Mouse (Mus musculus): ENCODE measurements around the gene Pgrmc2. TPM values are rescaled to one million over a fixed set of nuclear protein-coding genes. Genes with fewer than 3 reads are reported as not detected.

Gene Pgrmc2
- total RNA-seq, 2 experiments from 2014 or later = 13.2 to 15.0 TPM

GRCm38 (mm10) chr3:41078673-41079072 is 4.2 kb downstream of the Pgrmc2 start:
- ATAC-seq (replicated peaks; ENCODE audit: low FRiP score, poor library complexity, severe bottlenecking) = no peak

GRCm38 (mm10) chr3:41075376-41075775 is 7.5 kb downstream of the Pgrmc2 start:
- ATAC-seq (replicated peaks; ENCODE audit: low FRiP score, poor library complexity, severe bottlenecking) = no peak

- no peak for ATAC-seq (replicated peaks; ENCODE audit: low FRiP score, poor library complexity, severe bottlenecking)
Observed at GRCm38 (mm10) chr3:41070519-41070918, 12.3 kb downstream of the Pgrmc2 start.

GRCm38 (mm10) chr3:41065320-41065719 is 17.5 kb downstream of the Pgrmc2 start:
- no peak for ATAC-seq (replicated peaks; ENCODE audit: low FRiP score, poor library complexity, severe bottlenecking)

GRCm38 (mm10) chr3:41062758-41063157 is 20.1 kb downstream of the Pgrmc2 start:
- ATAC-seq (replicated peaks; ENCODE audit: low FRiP score, poor library complexity, severe bottlenecking) = 0 out of 2 replicates have a peak, but pooled peaks have one; percentile 23

- no peak for ATAC-seq (replicated peaks; ENCODE audit: low FRiP score, poor library complexity, severe bottlenecking)
Observed at GRCm38 (mm10) chr3:41061831-41062565, 20.8 kb downstream of the Pgrmc2 start.

GRCm38 (mm10) chr3:41059249-41059648 is 23.6 kb downstream of the Pgrmc2 start:
- ATAC-seq (replicated peaks; ENCODE audit: low FRiP score, poor library complexity, severe bottlenecking) = no peak

- no peak for ATAC-seq (replicated peaks; ENCODE audit: low FRiP score, poor library complexity, severe bottlenecking)
Observed at GRCm38 (mm10) chr3:41058395-41058794, 24.5 kb downstream of the Pgrmc2 start.

GRCm38 (mm10) chr3:41053334-41053733 is 29.5 kb downstream of the Pgrmc2 start:
- ATAC-seq (replicated peaks; ENCODE audit: low FRiP score, poor library complexity, severe bottlenecking) = no peak

GRCm38 (mm10) chr3:41047838-41048237 is 35.0 kb downstream of the Pgrmc2 start:
- no peak for ATAC-seq (replicated peaks; ENCODE audit: low FRiP score, poor library complexity, severe bottlenecking)

- no peak for ATAC-seq (replicated peaks; ENCODE audit: low FRiP score, poor library complexity, severe bottlenecking)
Observed at GRCm38 (mm10) chr3:41043756-41044354, 39.0 kb downstream of the Pgrmc2 start.

- 0 out of 2 replicates have a peak, but pooled peaks have one; percentile 42 for ATAC-seq (replicated peaks; ENCODE audit: low FRiP score, poor library complexity, severe bottlenecking)
Observed at GRCm38 (mm10) chr3:41042195-41042938, 40.5 kb downstream of the Pgrmc2 start.

- no peak for ATAC-seq (replicated peaks; ENCODE audit: low FRiP score, poor library complexity, severe bottlenecking)
Observed at GRCm38 (mm10) chr3:41041241-41041640, 41.6 kb downstream of the Pgrmc2 start.

GRCm38 (mm10) chr3:41038297-41038916 is 44.4 kb downstream of the Pgrmc2 start:
- no peak for ATAC-seq (replicated peaks; ENCODE audit: low FRiP score, poor library complexity, severe bottlenecking)

- no peak for ATAC-seq (replicated peaks; ENCODE audit: low FRiP score, poor library complexity, severe bottlenecking)
Observed at GRCm38 (mm10) chr3:41031286-41032210, 51.3 kb downstream of the Pgrmc2 start.

- ATAC-seq (replicated peaks; ENCODE audit: low FRiP score, poor library complexity, severe bottlenecking) = no peak
Observed at GRCm38 (mm10) chr3:41030705-41031104, 52.1 kb downstream of the Pgrmc2 start.

- no peak for ATAC-seq (replicated peaks; ENCODE audit: low FRiP score, poor library complexity, severe bottlenecking)
Observed at GRCm38 (mm10) chr3:41021980-41022379, 60.9 kb downstream of the Pgrmc2 start.

- ATAC-seq (replicated peaks; ENCODE audit: low FRiP score, poor library complexity, severe bottlenecking) = no peak
Observed at GRCm38 (mm10) chr3:41020687-41021086, 62.2 kb downstream of the Pgrmc2 start.

GRCm38 (mm10) chr3:41018022-41018608 is 64.7 kb downstream of the Pgrmc2 start:
- ATAC-seq (replicated peaks; ENCODE audit: low FRiP score, poor library complexity, severe bottlenecking) = no peak
